Mouse (Mus musculus) hindbrain, embryonic 14.5 days (tissue): ENCODE results near the gene Aym1. TPM values are rescaled to one million over a fixed set of nuclear protein-coding genes. Genes with fewer than 3 reads are reported as not detected.

Experiments used
- ATAC-seq: fragments of 200-750 bp; cut with Nextera tagmentation; 2 replicates; pipeline ENCODE4 v1.8.0; 2017; ENCODE audit warnings: moderate number of reproducible peaks, mild to moderate bottlenecking, moderate TSS enrichment, moderate library complexity; ENCODE audit not compliant: low FRiP score
- DNase-seq: peaks from one replicate; pipeline ENCODE4 v3.0.0-alpha.2; 2015; ENCODE audit warnings: low spot score
- H3K27ac ChIP-seq: fragments of 300-500 bp; sonication (generic); 2 replicates; pipeline ENCODE4 v1.5.1; 2014; ENCODE audit warnings: mild to moderate bottlenecking, moderate library complexity
- H3K27me3 ChIP-seq: fragments of 300-500 bp; sonication (generic); 2 replicates; pipeline ENCODE4 v1.6.1; 2014; ENCODE audit warnings: mild to moderate bottlenecking, low read length, mixed read lengths; ENCODE audit not compliant: control insufficient read depth, insufficient read depth
- H3K36me3 ChIP-seq: fragments of 300-500 bp; sonication (generic); replicated peaks from 2 replicates; pipeline ENCODE4 v1.6.1; 2014; ENCODE audit not compliant: control insufficient read depth, insufficient read depth
- H3K4me1 ChIP-seq: fragments of 300-500 bp; sonication (generic); replicated peaks from 2 replicates; pipeline ENCODE4 v1.6.1; 2014; ENCODE audit warnings: antibody characterized with exemption, low read length, mixed read lengths; ENCODE audit not compliant: control insufficient read depth, insufficient read depth
- H3K4me2 ChIP-seq: fragments of 300-500 bp; sonication (generic); replicated peaks from 2 replicates; pipeline ENCODE4 v1.6.1; 2014; ENCODE audit warnings: mild to moderate bottlenecking, moderate library complexity
- H3K4me3 ChIP-seq: fragments of 300-500 bp; sonication (generic); replicated peaks from 2 replicates; pipeline ENCODE4 v1.5.1; 2014; ENCODE audit warnings: mild to moderate bottlenecking, low read length
- H3K9ac ChIP-seq: fragments of 300-500 bp; sonication (generic); 2 replicates; pipeline ENCODE4 v1.6.1; 2014
- H3K9me3 ChIP-seq: fragments of 300-500 bp; sonication (generic); 2 replicates; pipeline ENCODE4 v1.6.1; 2016; ENCODE audit warnings: low read length; ENCODE audit not compliant: control insufficient read depth
- WGBS: fragments of 180-500 bp; shearing (Covaris S2); extraction: QIAGEN DNeasy Blood & Tissue Kit; methylation state at CpG from one replicate; pipeline ENCODE4 v1.1.7; 2014; 5-methylcytosine and 5-hydroxymethylcytosine counted together
- polyA plus RNA-seq: library from polyadenylated mRNA; unstranded; fragments of >200 nt; fragmentation: Nextera tagmentation; extraction: Ambion mirVana; gene quantifications from 2 replicates; pipeline ENCODE4 v1.2.1, GENCODE M21; 2014

Gene Aym1
- polyA plus RNA-seq, 1 experiment from 2014 or later, result not detected

GRCm38 (mm10) chr5:113379416-113379815 is 22.3 kb downstream of the Aym1 start:
- no peaks in the 10 kb centered on the region for H3K9me3 ChIP-seq
- no peaks in the 10 kb centered on the region for H3K36me3 ChIP-seq
- no peak overlapping the region for H3K4me2 ChIP-seq
- no peaks in the 10 kb centered on the region for H3K27me3 ChIP-seq
- H3K9ac ChIP-seq, result no peak overlapping the region
- no peak overlapping the region for H3K27ac ChIP-seq
- 73% methylated on average over 5 of the region's 5 CpGs for WGBS
- H3K4me3 ChIP-seq, result no peak overlapping the region
- no peak for ATAC-seq
- DNase-seq, result no peak
- H3K4me1 ChIP-seq, result no peaks in the 10 kb centered on the region

- Histone ChIP-seq H3K4me2 (no peak overlapping the region), H3K4me1 (no peaks in the 10 kb centered on the region), H3K4me3 (no peak overlapping the region), H3K27me3 (no peaks in the 10 kb centered on the region), H3K9me3 (no peaks in the 10 kb centered on the region), H3K27ac (no peak overlapping the region), H3K9ac (no peak overlapping the region), H3K36me3 (no peaks in the 10 kb centered on the region)
- WGBS, result 73% methylated on average over 8 of the region's 8 CpGs
- DNase-seq, result no peak
- no peak for ATAC-seq
These were observed 23.5 kb downstream of the Aym1 start for GRCm38 (mm10) chr5:113380553-113380952.

- no peak for DNase-seq
These were observed 25.5 kb downstream of the Aym1 start for GRCm38 (mm10) chr5:113382580-113382979.

DNA sequence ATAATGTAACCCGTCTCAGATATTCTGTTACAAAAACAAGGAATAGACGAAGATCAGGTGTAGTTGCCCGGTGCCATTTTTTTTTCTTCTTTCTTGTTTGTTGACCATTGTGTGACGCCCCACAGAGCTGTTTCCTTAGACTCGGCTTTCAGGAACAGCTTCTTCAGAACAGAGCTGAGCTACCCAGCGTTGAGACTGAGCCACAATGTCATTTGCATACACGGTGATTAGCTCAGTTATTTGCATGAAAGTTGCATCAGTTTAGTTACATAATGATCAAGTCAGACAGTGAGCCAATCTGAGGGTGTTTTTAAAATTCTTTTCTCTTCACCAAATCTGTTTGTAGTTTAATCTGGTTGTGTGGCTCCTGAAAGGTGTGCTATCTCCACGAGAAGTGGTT is 36.7 kb downstream of the Aym1 start:
- no peaks in the 10 kb centered on the region for H3K36me3 ChIP-seq
- H3K27me3 ChIP-seq, result no peaks in the 10 kb centered on the region
- H3K9ac ChIP-seq, result no peak overlapping the region
- no peak overlapping the region for H3K27ac ChIP-seq
- H3K9me3 ChIP-seq, result no peaks in the 10 kb centered on the region
- peaks cover 15% of the 10 kb centered on the region for H3K4me1 ChIP-seq
- H3K4me2 ChIP-seq, result no peak overlapping the region
- no peak overlapping the region for H3K4me3 ChIP-seq
- ATAC-seq (no peak), DNase-seq (no peak)
- 52% methylated on average over 8 of the region's 8 CpGs for WGBS

More at GRCm38 (mm10) chr5:113382580-113382979, 25.5 kb downstream of the Aym1 start:
- Histone ChIP-seq H3K9me3 (no peaks in the 10 kb centered on the region), H3K9ac (no peak overlapping the region), H3K4me3 (no peak overlapping the region), H3K27ac (peak overlapping the region; percentile 12; the same call in 1 of the 2 replicates), H3K27me3 (no peaks in the 10 kb centered on the region), H3K36me3 (no peaks in the 10 kb centered on the region), H3K4me1 (no peaks in the 10 kb centered on the region), H3K4me2 (no peak overlapping the region)
- WGBS, result 53% methylated on average over 4 of the region's 4 CpGs
- ATAC-seq, result no peak

GRCm38 (mm10) chr5:113396286-113396934 is 39.3 kb downstream of the Aym1 start:
- H3K27me3 ChIP-seq, result no peaks in the 10 kb centered on the region
- no peak overlapping the region for H3K4me3 ChIP-seq
- WGBS, result 57% methylated on average over 17 of the region's 17 CpGs
- H3K4me1 ChIP-seq, result peaks cover 15% of the 10 kb centered on the region
- DNase-seq, result no peak
- H3K9me3 ChIP-seq, result no peaks in the 10 kb centered on the region
- H3K27ac ChIP-seq, result no peak overlapping the region
- no peak for ATAC-seq
- H3K36me3 ChIP-seq, result no peaks in the 10 kb centered on the region
- no peak overlapping the region for H3K4me2 ChIP-seq
- no peak overlapping the region for H3K9ac ChIP-seq

- Histone ChIP-seq H3K4me3 (no peak overlapping the region), H3K27ac (no peak overlapping the region), H3K9me3 (no peaks in the 10 kb centered on the region), H3K4me2 (no peak overlapping the region), H3K9ac (no peak overlapping the region), H3K4me1 (peaks cover 15% of the 10 kb centered on the region), H3K27me3 (no peaks in the 10 kb centered on the region), H3K36me3 (no peaks in the 10 kb centered on the region)
- WGBS, result 63% methylated on average over 17 of the region's 17 CpGs
- ATAC-seq, result no peak
- no peak for DNase-seq
These were observed 40.6 kb downstream of the Aym1 start for GRCm38 (mm10) chr5:113397443-113398317.

DNA sequence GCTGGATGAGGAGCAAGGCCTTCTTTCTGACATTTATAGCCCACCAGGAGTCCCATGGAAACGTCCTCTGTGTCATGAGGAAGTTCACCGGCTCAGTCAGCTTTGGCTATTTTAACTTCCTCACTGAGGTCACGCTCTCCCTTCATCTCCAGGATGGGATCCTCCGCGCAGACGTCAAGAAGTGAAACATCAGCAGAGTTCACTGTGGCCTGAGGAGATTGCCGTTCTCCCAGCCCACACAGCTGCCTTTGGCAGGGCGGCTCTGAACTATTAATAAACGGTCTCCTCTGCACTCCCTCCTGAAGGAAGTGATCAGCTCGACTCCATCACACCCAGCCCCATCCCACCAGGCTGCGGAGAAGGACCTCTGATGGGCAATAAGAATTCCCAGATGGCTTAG is 45.6 kb downstream of the Aym1 start:
- no peak overlapping the region for H3K4me2 ChIP-seq
- no peaks in the 10 kb centered on the region for H3K9me3 ChIP-seq
- H3K4me1 ChIP-seq, result peaks cover 8% of the 10 kb centered on the region
- no peak for ATAC-seq
- no peak for DNase-seq
- 70% methylated on average over 11 of the region's 11 CpGs for WGBS
- H3K4me3 ChIP-seq, result no peak overlapping the region
- no peak overlapping the region for H3K9ac ChIP-seq
- H3K27me3 ChIP-seq, result no peaks in the 10 kb centered on the region
- no peaks in the 10 kb centered on the region for H3K36me3 ChIP-seq
- no peak overlapping the region for H3K27ac ChIP-seq

GRCm38 (mm10) chr5:113407346-113407745 is 50.3 kb downstream of the Aym1 start:
- H3K27me3 ChIP-seq, result no peaks in the 10 kb centered on the region
- H3K4me3 ChIP-seq, result no peak overlapping the region
- peaks cover 14% of the 10 kb centered on the region for H3K4me1 ChIP-seq
- H3K9me3 ChIP-seq, result no peaks in the 10 kb centered on the region
- H3K4me2 ChIP-seq, result no peak overlapping the region
- H3K9ac ChIP-seq, result no peak overlapping the region
- no peak overlapping the region for H3K27ac ChIP-seq
- H3K36me3 ChIP-seq, result no peaks in the 10 kb centered on the region
- ATAC-seq (no peak), DNase-seq (no peak)
- 13% methylated on average over 3 of the region's 3 CpGs for WGBS
